Mouse (Mus musculus): Measurements from ENCODE around the gene Rpl26.
"Not testable (repeated sequence)": the region's sequence is repeated elsewhere in the genome, so short reads cannot be mapped to it uniquely, and the experiment has no call there.

Rpl26 gene

DNA sequence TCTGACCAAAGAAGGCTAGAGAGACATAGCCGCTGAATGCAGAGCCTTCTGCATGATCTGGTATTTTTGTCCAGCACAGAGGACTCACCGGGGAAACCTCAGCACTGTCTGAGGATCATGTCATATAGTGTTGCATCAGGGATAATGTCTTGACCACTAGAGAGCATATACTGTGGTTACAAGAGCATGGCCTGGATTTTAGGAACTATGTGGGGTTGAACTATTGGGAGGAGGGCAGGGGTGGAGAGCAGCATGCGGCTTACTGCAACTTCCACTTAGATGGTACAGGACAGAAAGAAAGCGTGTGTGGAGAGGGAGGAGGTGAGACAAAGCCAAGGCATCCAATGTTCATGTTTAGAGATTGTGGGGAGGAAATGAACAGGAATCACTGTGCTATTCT, 13.2 kb downstream of the Rpl26 start:
- DNase-seq (ENCODE audit: low spot score), result no peak

DNA sequence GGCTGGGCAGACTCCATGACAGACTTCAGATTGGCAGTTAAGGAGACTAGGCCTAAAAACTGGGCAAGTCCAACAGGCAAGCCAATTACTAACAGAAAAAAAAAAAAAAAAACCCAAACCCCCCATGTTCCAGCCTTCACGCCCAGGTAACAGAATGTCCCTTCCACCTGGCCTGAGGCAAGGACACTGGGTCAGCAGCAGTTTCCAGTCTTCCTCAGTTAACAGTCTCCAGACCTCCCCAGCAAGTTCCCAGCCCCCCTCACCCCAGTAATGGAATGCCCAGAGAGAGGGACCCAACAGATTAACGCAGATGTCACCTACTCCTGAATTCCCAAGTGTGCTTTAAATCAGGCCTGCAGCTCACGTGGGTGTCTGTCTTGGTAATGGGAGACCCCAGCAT, 21.8 kb downstream of the Rpl26 start:
- no peak for DNase-seq (ENCODE audit: low spot score)

DNA sequence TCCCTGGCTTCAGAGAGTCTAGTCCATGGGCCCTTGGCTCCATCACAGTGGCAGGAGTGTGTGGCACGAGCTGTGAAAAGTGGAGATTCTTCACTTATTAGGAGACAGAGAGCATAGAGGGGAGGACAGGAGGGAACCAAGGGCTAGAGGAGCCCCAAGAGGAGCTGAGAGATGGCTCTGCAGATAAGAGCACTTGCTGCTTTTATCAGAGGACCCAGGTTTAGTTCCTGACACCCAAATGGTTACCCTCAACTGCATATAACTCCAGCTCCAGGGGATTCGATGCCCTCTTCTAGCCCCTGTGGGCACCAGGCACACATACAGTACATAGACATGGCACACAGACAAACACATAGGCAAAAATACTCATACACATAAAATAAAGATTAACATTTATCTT, 23.4 kb downstream of the Rpl26 start:
- DNase-seq (ENCODE audit: low spot score), result no peak

DNA sequence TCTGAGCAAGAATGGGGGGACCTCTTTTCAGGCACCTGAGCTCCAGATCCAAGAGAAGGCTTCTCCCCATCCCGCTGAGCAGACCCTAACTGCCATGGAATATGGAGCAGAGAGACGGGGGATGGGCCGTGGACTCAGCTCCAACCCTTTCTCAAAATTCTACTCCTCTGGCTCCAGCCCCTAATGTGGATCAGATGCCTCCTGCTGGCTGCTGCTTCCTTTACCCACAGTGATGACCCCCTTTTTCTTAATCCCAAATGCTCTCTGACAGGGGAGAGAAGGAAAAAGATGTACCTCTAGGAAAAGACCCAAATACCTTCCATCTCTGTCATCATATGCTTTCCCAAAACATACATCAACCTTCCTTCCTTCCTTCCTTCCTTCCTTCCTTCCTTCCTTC, 25.6 kb downstream of the Rpl26 start, which contains the start of gene Odf4:
TSS of gene Odf4 (minus strand) at position 101 of the 400 bp plus-strand sequence.
- no peak for DNase-seq (ENCODE audit: low spot score)

DNA sequence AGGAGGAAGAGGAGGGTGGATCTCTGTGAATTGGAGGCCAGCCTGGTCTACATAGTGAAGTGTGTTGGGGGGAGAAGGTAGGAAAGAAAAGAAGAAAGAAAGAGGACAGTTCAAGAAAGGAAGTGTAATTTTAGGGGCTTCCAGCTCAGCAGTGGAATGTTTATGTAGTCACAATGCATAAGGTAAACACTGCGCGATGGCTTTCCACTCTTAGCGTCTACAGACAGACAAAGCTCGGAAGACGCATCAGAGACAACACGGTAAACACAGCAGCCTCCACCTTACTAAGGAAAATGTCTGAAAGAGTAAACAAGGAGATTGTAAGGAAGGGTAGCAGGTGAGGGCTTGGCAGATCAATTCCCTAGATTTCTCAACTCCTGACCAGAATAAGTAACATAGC, 28.6 kb downstream of the Rpl26 start:
- DNase-seq (ENCODE audit: low spot score), result no peak

DNA sequence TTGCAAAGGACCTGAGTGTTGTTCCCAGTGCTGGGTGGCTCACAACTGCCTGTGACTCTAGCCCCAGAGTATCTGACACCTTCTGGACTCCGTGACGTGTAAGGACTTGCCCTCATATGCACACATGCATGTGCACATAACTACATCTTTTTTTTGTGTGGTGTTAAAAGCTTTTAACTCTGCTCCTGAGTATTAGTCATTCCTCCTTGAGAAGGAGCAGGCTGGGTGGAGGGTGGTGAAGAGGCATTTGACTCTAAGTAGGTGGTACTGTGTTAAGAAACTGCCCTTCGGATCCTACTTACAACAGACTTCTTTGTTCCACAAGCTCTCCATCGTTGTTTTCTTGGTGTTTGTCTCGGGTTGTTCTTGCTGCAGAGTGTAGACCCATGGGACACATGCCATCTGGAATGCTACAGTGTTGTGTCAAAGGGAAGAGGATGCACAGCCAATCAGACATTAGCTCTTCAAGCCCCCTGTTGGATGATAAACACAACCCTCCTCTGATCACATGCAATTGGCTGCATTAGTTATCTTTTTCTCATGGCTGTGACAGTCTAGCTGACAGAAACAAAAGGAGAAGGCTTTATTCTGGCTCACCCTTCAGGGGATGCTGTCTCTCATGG, 32.6 kb downstream of the Rpl26 start:
- no peak for DNase-seq (ENCODE audit: low spot score)

DNA sequence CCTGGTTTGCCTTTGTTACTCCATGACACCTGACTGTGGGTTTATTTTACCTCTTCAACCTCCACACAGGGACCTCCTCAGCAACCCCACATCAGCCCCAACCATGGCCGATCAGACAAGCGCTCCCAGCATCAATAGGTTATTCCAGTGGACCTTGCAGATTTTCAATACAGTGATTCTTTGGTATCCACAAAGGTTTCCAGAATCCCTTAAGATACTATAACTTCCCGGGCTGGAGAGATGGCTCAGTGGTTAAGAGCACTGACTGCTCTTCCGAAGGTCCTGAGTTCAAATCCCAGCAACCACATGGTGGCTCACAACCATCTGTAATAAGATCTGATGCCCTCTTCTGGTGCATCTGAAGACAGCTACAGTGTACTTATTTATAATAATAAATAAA, 35.6 kb downstream of the Rpl26 start:
- DNase-seq (ENCODE audit: low spot score), result not testable (repeated sequence)

DNA sequence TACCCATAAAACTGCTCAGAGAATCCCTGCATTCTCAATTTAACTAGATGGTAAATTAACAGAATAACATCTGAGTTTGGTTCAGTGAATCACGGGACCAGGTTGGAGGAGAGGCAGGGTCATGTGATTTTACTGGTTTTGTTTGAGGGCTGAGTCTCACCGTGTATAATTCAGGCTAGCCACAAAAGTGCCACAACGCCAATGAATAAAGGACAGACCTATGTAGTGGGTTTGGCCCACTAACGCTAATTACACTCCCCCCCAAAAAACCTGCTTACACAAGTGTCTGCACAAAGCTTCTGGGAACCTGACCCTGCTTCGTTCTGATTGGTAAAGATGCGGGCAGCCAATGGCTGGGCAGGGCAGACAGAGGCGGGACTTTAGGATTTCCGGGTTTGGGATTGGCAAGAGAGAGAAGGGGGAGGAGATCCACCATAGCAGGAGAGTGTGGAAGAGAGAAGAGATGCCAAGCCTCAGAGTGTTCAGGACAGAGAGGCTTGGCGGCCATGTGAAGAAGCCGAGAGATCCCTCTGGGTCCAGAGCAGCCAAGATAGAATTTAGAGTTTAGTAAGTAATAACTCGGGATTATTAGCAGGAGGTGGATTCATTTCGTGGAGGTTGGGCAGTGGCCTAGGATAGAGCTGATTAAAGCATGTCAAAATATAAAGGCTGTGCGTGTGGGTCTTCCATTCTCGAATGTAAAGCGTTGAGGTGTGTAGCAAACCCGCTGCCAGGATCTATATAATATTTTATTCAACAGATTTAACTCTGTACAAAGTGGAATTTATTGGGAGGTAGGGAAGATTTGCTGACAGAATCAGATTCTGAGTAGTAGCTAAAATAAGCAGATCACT, 38.3 kb downstream of the Rpl26 start:
- DNase-seq (ENCODE audit: low spot score), result peak; percentile 66

DNA sequence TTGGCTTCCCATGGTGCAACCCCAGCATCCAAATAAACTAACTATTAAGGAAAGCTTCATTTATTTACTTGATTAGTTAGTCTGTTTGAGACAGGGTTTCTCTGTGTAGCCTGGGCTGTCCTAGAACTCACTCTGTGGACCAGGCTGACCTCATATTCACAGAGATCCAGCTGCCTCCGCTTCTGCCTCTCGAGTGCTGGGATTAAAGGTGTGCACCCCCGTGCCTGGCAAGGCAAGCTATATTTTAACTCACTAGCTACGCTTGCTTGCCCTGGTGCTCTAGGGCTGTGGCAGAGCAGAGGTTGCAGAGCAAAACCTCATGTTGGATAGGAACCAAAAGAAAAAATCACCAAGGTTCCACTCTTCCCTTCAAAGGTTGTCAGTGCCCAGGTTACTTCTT, 39.1 kb downstream of the Rpl26 start:
- DNase-seq (ENCODE audit: low spot score), result no peak

DNA sequence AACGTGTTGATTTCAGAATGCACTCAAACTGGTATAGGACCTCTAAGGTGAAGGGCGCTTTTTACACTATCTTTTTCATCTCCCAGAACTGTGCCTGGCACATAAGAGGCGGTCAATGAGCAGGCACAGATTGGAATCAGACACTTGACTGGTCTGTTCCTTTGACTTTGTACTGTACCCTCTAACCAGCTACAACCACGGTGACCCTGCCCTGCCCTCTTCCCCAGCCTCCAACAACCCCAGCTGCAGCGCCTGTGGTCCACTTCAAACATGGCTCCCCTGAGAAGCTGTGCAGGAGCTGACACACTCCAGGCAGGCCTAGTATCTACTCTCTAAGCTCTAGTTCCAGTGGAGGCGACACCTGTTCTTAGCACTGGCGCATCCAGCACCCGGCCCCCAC, 41.3 kb downstream of the Rpl26 start:
- DNase-seq (ENCODE audit: low spot score), result no peak

DNA sequence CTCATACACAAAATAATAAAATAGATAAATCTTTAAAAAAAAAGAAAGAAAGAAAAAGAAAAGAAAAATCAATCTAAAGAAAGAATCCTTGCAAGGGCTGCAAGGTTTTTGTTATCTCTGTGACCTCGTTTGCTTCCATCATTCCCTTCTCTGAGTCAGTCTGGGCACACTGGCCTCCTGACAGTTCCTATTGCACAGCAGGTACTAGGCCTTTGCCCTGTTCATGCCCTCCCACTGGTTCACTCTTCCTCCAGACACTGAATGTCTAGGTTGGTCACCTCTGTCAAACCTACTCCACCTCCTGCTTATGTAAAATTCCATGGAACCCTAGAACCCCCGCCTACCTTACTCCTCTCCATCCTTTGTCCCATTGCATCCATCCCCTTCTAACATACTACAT, 43.9 kb downstream of the Rpl26 start:
- DNase-seq (ENCODE audit: low spot score), result no peak

DNA sequence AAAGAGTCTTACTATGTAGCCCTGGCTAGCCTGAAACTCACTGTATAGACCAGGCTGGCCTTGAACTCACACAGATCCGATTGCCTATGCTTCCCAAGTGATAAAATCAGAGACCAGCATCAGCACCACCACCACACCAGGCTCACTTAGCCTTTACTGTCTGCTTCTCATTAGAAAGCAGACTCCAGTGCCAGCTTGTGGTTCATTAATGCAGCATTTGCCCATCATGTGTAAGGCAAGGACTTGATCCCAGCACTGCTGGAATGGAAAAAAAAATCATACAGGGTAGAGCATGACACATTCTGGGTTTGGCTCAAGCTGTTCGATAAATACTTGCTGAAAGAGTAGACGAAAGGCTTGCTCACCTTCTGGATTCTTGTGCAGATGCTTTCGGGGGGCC, 44.6 kb downstream of the Rpl26 start:
- no peak for DNase-seq (ENCODE audit: low spot score)

DNA sequence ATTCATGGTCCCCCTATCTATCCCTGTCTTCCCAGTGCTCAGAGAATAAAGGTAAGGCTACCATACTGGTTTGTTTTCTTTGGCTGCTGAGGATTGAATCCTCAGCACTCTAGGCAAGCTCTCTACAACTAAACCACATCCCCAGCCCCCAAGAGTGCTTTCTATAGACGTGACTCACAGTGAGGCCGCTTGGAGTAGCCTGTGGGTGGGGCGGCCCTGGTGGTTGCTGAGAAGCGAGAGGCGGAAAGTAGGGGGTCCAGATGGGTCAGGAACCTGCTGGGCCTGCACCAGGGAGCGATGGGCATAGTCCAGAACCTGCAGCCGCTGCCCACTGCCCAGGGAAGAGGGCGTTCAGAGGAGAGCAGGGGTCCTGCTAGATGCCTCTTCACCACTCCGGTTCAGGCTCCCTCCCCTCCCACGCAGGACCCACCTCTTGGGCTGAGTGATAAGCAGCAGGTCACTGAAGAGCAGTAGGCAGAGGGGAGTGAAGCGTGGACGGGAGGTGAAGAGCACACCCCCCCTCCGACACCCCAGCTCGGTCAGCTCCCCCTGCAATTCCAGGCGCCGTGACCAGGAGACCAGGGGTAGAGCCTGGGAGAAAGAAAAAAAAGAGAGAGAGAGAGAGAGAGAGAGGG, 45.5 kb downstream of the Rpl26 start:
- no peak for DNase-seq (ENCODE audit: low spot score)

DNA sequence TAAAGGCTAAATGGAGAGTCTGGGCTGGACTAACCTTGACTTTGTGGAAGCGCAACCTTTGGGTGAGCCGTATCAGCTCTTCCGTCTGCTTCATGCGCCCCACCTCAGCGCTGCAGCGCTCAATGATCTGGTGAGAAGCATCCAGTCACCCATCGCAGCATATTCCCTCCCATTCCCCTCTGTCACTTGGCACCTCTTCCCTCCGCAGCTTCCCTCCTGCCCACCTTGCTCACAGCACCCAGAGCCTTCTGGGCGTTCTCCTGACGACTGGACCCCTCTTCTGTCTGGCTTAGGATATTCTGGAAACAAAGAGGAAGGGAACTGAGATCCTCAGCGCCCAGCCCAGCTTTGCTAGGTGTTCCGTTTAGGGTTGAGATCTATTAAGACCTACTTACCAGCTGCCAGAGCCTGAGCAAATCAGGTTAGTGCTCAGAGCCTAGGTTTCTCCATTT, 46.2 kb downstream of the Rpl26 start:
- no peak for DNase-seq (ENCODE audit: low spot score)

DNA sequence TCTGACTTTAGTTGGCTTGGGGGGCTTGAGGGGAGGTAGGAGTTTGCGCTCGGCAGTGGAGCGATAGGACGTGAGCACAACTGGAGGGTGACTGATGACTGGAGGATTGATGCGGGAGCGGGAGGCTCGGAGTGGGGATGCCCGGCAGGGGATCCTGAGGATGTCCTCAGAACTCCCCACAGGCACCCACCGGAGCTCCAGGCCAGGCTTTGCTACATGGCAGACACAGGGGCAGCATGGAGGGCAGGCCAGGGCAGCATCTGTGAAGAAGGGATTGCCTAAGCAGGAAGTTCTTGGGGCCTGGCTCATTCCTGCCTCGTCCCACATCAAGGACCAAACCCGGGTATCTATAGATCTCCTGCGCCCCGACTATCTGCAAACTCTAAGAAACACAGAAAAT, 52.5 kb downstream of the Rpl26 start:
- no peak for DNase-seq (ENCODE audit: low spot score)

DNA sequence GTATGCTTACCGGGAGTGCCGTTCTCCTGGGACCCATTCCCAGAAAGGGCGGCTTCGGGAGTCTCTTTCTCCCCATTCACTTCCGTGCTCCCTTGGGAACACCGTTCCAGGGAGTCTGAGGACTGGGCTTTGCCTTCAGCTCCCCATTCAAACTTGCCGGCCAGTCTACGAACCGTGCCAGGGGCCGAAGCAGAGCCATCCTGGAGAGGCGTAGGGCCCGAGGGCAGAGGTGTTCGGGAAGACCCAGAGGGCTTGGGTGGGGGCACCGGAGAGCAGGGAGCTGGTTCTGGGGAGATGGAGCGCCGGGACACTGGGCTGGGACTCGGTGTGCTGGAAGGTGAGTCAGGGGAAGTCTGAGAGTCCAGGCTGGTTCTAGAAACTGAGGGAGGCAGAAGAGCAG, 53.0 kb downstream of the Rpl26 start:
- DNase-seq (ENCODE audit: low spot score), result no peak

DNA sequence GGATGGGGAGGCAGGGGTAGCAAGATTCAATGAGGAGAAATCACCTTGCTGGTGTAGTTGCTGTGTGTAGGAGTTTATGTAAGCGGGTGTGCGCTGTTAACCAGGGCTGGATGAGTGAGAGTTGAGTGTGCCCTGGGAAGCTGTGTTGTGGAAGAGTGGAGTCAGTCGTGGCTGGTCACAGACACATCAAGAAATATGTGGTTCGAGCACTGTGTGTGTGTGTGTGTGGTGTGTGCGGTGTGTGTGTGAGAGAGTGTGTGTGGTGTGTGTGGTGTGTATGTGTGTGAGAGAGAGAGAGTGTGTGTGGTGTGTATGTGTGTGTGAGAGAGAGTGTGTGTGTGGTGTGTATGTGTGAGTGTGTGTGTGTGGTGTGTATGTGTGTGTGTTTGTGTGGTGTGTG, 54.1 kb downstream of the Rpl26 start:
- no peak for DNase-seq (ENCODE audit: low spot score)

DNA sequence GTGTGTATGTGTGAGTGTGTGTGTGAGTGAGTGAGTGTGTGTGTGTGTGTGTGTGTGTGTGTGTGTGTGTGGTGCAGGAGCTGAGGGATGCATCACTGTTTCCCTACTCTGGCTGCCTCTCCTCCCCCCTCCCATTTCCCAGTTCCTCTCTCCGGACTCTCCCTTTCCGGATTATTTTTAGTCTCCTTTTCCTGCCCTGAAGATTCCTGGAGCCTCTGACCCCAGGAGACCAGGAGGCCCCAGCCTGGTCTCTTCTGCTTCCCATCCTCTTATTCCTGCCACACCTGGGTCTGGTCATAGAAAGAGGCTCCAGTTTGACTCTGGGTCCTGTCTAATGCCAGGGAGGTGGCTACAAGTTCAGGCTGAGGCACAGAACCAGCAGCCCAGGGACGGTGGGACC, 54.7 kb downstream of the Rpl26 start:
- no peak for DNase-seq (ENCODE audit: low spot score)
